In the genomic region with DNA sequence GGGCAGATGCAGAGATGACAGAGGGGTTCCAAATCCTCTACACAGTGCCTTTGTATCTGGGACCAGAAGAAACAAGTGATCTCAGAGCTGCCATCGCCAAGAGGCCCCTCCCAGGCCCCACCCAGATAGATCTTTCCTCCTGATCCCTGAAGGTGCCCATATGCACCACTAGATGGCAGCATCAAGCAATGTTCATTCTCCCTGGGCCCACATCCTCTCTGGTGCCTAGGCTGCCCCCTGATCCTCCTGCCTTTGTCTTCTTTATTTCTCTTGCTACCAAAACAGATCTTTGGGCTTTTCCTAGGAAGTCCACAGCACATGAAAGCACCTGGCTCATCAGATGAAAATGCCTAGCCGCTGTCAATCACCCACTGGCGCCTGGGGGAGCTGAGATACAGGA, we compare ENCODE assay signal across 8 mouse cellular contexts. TPM values are rescaled to one million over a fixed set of nuclear protein-coding genes. Genes with fewer than 3 reads are reported as not detected.
DNase-seq lines count a peak whose midpoint lies in the region; ATAC-seq lines count a peak whose summit lies in the region.

No protein-coding gene starts in this region.

- H3K4me1 ChIP-seq in hindbrain, embryonic 14.5 days (replicated peaks; ENCODE audit: control insufficient read depth, insufficient read depth, low read length) = peaks cover 9% of the 10 kb centered on the region; the same call in 1 of the 2 replicates

- DNase-seq in WW6 (ENCODE audit: low read depth, low spot score) = peak; percentile 65
- peak; percentile 87 to 89 for DNase-seq in cerebellum, postnatal 10 days
- peak; percentile 59 to 68 for DNase-seq in frontal cortex, postnatal 14 days (ENCODE audit: low spot score in 2 of 2)
- DNase-seq in hindbrain, embryonic 14.5 days (ENCODE audit: low spot score) = peak; percentile 87
- DNase-seq in layer of hippocampus, postnatal 25 days (ENCODE audit: extremely low spot score in 1 of 2, low spot score in 1 of 2) = peak; percentile 41 to 48
- peak; percentile 73 for DNase-seq in lung, postnatal 14 days
- peak; percentile 95 for DNase-seq in retina, embryonic 14.5 days (ENCODE audit: low spot score)
- peak; percentile 62 to 74 for DNase-seq in urinary bladder, postnatal 36 days (ENCODE audit: low spot score in 2 of 2)

- no peak overlapping the region for H3K4me2 ChIP-seq in hindbrain, embryonic 14.5 days (replicated peaks)

- peak overlapping the region; percentile 72 for H3K27ac ChIP-seq in hindbrain, embryonic 14.5 days

- ATAC-seq in hindbrain, embryonic 14.5 days (ENCODE audit: low FRiP score) = peak; percentile 85

- no peaks in the 10 kb centered on the region for H3K27me3 ChIP-seq in hindbrain, embryonic 14.5 days (ENCODE audit: control insufficient read depth, insufficient read depth, low read length)

- no peaks in the 10 kb centered on the region for H3K36me3 ChIP-seq in hindbrain, embryonic 14.5 days (replicated peaks; ENCODE audit: control insufficient read depth, insufficient read depth)

- H3K9ac ChIP-seq in hindbrain, embryonic 14.5 days = no peak overlapping the region

- H3K4me3 ChIP-seq in hindbrain, embryonic 14.5 days (replicated peaks; ENCODE audit: low read length) = no peak overlapping the region

- no peaks in the 10 kb centered on the region for H3K9me3 ChIP-seq in hindbrain, embryonic 14.5 days (ENCODE audit: control insufficient read depth, low read length)

- WGBS in hindbrain, embryonic 14.5 days = 23% methylated on average over 3 of the region's 3 CpGs

RNA-seq across cellular contexts. Expression of a gene that starts 9.7 kb away (rescaled TPM):
- 5.7 and 6.8 TPM in 2 replicates for polyA plus RNA-seq in hindbrain, embryonic 14.5 days (2014; fragmentation: Nextera tagmentation; extraction: Ambion mirVana)
- under 1 TPM; 0.44 to 0.70 TPM for total RNA-seq in layer of hippocampus, postnatal 25 days (2021)

RNA-seq across cellular contexts. Expression of a gene that starts 24.8 kb away (rescaled TPM):
- polyA plus RNA-seq in hindbrain, embryonic 14.5 days (2014; fragmentation: Nextera tagmentation; extraction: Ambion mirVana) = 34.3 and 34.6 TPM in 2 replicates
- 10 to 100 TPM; 41.8 to 42.4 TPM for total RNA-seq in layer of hippocampus, postnatal 25 days (2021)

RNA-seq across cellular contexts. Expression of a gene that starts 45.6 kb away (rescaled TPM):
- 0.38 TPM in 1 of 2 replicates, not detected in the other for polyA plus RNA-seq in hindbrain, embryonic 14.5 days (2014; fragmentation: Nextera tagmentation; extraction: Ambion mirVana)
- not detected for total RNA-seq in layer of hippocampus, postnatal 25 days (2021)

Comparison
In these comparisons a context has a peak if more than half of its experiments do, and no peak if none do; other contexts are left out.
1. DNase-seq: peak in every context shown above with its lines; median percentile 95 in retina, embryonic 14.5 days; 88 in cerebellum, postnatal 10 days; 87 in hindbrain, embryonic 14.5 days; 73 in lung, postnatal 14 days; 68 in urinary bladder, postnatal 36 days; 65 in WW6; 64 in frontal cortex, postnatal 14 days; 44 in layer of hippocampus, postnatal 25 days.